Mouse (Mus musculus) cortical plate, adult 2 months (tissue): ENCODE results near the gene App.

ENCODE experiments used
- CTCF ChIP-seq: fragments of 200-500 bp; IDR thresholded peaks from 2 replicates; pipeline ENCODE4 v1.5.1; 2011; ENCODE audit warnings: mild to moderate bottlenecking, control low read depth, low read length; ENCODE audit not compliant: insufficient read depth; ENCODE audit errors: extremely low read depth
- POLR2A ChIP-seq: fragments of 200-500 bp; IDR thresholded peaks from 2 replicates; pipeline ENCODE4 v1.6.1; 2011; ENCODE audit warnings: mild to moderate bottlenecking, low read length, control low read depth; ENCODE audit not compliant: insufficient read depth; ENCODE audit errors: extremely low read depth

DNA sequence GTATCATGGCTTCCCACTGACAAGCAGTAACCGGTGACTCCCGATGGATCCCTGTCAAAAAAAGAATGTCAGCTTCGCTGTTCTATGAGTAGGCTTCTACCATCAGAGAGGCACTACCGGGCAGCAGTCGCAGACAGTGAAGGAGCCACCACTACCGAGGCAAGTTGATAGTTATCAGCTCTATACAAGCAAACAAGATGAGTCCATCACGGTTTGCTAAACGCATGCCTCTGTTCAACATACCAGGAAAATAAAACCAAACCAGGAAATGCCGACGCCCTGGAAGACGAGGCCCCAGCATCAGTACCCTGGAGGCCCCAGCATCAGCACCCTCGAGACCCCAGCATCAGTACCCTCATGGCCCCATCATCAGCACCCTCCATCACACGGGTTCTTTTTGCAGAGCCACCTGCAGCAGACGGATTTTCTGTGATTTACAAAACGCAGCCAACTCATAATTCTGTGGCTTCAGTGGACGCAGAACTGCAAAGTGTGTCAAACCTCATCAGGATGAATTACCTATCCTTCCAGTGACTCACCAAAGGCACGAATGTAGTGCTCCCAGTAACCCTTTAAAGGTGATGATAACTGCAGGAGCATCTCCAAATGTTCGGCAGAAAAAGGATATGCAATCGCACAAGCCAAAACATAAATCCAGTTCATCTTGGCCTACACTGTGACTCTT is 2.6 kb downstream of the App start:
- TF ChIP-seq CTCF (no peak), POLR2A (no peak)
